Mouse (Mus musculus): ENCODE data around the gene Brsk1.

Gene Brsk1

GRCm38 (mm10) chr7:4739041-4739543 is 48.7 kb downstream of the Brsk1 start:
- DNase-seq (ENCODE audit: low spot score in 2 of 2): no peak

DNA sequence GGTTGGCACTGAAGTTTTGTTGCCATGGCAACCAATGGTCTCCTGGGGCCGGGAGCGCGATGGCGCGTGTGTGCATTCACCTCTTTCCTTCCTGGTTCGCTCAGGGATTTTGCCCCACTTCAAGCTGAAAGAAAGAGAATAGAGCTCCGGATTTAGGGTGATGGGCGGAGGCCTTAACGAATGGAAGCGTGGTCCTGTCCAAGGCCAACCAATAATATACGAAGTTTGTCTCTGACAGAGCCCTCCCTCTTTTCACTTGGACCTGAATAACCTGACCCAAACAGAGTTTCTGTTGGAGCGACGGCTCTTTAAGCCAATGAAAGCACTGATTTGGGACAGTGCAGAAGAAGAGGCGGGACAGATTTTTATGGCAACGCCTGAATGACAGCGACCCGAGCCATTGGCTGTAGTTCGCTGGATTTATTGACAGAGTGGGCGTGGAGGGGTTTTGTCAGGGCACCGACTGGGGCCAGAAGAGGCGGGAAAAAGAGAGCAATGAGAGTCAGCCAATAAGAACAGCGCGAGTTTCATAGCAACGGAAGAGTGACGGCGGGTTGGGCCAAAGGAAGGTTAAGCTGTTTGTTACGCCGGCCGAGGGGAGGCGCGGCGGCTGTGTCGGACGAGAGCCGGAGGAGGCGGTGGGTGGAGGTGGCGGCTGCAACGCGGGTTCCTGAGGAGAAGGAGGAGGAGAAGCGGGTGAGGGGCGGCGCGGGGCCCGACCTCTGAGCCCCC is 49.3 kb downstream of the Brsk1 start, which contains the start of gene Kmt5c:
Gene Kmt5c, plus strand, starts transcription at position 572 of the 732 bp plus-strand sequence.
- DNase-seq (ENCODE audit: low spot score in 2 of 2): peak; percentile 98 to 99

GRCm38 (mm10) chr7:4740309-4740727 is 49.9 kb downstream of the Brsk1 start:
- DNase-seq (ENCODE audit: low spot score in 2 of 2): peak in 1 of 2 experiments; percentile 45

GRCm38 (mm10) chr7:4741151-4741550 is 50.7 kb downstream of the Brsk1 start:
- DNase-seq (ENCODE audit: low spot score in 2 of 2): peak in 1 of 2 experiments; percentile 26

GRCm38 (mm10) chr7:4741672-4742481 is 51.5 kb downstream of the Brsk1 start:
- DNase-seq (ENCODE audit: low spot score in 2 of 2): no peak

DNA sequence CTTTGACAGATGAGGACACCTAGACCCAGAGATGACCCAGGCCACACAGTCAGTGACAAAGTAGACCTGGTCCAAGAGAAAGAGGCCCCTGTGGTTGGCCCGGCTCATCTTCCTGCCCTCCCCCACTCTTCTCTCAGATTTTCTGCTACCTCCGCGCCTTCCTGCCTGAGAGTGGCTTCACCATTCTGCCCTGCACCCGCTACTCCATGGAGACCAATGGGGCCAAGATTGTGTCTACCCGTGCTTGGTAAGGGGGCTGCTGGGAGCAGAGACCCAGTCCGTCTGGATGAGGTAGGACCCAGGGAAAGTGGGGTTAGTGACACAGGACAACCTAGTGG is 52.0 kb downstream of the Brsk1 start:
- no peak for DNase-seq (ENCODE audit: low spot score in 2 of 2)

DNA sequence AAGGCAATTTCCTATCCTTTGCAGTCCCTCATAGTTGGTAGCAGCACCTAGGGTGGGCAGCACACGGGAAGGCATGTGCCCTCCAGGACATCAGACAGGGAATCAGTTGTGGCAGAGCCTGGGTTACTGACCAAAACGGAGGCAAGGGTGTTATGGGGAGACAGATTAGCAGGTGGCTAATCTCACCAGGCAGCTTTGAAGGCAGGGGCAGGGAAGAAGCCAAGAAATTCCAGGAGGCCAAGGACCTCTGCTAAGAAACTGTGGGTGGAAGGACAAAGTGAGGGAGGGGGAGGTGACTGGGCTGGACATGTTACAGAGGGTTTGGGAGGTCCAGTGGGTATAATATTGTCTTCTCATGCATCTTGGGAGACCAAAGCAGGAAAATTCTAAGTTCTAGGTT is 53.0 kb downstream of the Brsk1 start:
- no peak for DNase-seq (ENCODE audit: low spot score in 2 of 2)

DNA sequence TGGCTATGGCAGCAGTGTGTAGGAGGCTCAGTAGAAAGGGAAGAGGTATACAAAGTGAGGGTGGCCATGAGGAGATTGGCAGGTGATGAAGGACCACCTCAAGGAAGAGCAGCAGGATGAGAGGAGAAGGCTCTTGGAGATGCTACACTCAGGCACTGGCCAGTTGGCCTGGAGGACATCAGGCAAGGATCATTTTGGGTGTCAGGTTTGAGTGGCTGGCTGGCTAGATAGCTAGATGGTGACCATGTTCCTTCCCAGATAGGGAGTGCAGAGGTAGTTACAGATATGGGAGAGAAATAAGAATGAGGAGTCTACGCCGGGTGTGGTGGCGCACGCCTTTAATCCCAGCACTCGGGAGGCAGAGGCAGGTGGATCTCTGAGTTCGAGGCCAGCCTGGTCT is 54.5 kb downstream of the Brsk1 start:
- no peak for DNase-seq (ENCODE audit: low spot score in 2 of 2)

DNA sequence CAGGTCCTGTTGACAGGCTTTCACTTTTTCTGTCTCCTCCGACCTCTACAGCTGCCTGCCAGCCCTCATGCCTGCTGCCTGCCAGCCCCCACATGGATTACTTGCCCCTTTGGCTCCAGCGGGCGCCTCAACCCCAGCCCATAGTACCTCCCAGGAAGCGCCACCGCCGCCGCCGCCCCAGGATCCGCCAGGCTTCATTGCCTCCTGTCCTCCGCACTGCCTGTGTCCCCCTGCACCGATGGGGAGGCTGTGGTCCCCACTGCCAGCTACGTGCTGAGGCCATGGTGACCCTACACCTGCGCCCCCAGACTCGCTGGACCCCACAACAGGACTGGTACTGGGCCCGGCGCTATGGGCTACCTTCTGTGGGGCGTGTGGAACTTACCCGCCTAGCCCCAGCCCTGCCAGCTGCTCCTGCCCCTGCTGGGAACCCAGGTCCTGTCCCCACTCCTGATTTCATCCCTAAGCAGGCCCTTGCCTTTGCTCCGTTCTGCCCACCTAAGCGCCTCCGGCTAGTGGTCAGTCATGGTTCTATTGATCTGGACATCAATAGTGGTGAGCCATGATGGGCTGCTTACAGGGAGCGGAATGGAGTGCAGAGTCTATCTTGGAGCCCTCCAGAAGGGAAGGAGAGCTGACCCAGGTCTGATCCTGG is 56.0 kb downstream of the Brsk1 start:
- DNase-seq (ENCODE audit: low spot score in 2 of 2): no peak

DNA sequence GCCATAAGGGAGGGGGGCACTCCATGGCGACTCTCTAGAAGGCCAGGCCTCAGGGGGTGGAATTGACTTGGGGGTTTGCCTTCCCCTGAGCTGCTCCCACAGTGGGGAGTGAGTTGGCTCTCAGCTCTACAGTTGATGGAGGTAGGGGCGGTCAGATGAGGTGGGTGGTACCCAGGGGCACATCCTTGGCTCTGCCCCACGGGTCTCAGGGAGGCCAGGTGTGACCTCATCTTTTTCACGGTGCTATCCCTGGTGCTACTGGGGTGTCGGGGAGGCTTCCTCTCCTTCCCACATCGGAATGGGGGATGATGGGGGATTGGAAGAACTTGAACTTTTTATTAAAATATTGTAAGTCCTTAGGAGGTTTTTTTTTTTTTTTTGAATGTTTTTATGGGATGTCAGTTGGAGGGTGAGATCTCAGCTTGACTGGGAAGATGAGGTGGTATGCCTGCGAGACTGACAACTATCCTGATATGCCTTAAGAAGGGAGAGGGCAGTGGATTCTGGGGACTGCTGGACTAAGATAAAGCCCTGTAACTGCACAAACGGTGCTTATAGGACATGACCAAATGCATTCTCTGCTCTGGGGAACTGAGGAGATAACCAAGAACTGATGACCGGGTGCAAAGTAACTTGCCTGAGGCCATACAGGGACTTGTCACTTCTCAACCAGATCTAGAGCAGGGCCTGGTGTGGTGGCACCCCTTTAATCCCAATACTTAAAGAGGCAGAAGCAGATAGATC is 56.9 kb downstream of the Brsk1 start:
- no peak for DNase-seq (ENCODE audit: low spot score in 2 of 2)

GRCm38 (mm10) chr7:4748321-4748720 is 57.9 kb downstream of the Brsk1 start:
- DNase-seq (ENCODE audit: low spot score in 2 of 2): no peak

DNA sequence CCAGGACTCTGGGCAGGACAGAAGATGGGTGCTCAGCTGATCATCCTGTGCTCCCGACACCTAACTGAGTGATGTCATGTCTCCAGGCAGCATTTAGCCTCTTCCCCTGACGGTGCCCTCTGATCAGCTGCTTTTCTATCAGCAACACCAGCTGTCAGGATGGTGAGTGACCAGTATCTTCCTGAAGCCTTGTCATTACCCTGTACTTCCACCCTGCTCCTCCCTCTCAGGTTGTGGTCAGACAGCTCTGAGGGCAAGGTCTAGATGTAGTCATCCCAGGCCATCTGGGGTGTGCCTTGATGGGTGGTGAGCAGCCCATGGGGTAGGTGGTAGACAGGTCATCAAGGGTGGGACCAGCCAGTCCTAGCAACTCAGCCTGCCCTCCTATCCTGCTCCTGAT is 58.8 kb downstream of the Brsk1 start:
- DNase-seq (ENCODE audit: low spot score in 2 of 2): no peak

DNA sequence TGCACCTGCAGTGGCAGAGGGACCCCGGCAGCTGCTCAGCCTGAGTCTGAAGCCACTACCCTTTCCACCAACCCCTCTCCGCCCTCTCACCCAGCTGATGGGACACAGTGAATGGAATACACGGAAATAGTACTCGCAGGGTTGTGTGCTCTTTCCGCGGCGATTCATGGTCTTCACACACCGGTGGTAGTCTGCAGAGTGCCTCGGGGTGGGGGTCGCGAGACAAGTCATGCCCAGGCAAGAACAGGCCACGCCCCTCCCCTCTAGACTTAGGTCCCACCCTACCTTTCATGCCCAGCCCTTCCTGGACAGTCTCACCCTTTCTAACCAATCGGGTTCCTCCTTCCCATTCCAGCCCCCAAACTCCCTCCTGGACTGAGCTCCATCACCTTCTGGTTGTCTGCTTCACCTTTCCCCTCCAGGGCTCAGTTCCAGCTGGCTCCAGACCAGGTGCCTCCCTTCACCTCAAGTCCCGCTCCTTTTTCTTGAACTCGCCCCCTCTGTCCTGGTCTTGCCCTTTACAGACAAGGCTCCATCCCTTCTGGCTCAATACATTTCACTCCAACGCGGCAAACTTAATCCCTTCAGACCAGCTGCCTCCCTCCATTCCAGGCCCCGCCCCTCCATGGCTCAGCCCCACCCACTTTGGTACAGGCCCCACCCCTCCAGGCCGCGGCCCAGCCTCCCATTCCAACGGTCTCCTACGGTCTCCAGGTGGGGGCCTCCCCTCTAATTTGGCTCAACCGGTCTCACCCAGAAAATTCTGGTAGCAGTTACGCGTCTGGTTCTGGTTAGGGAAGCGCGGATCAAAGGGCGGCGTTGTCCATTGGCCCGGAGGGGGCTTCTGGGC is 61.8 kb downstream of the Brsk1 start:
- no peak for DNase-seq (ENCODE audit: low spot score in 2 of 2)

DNA sequence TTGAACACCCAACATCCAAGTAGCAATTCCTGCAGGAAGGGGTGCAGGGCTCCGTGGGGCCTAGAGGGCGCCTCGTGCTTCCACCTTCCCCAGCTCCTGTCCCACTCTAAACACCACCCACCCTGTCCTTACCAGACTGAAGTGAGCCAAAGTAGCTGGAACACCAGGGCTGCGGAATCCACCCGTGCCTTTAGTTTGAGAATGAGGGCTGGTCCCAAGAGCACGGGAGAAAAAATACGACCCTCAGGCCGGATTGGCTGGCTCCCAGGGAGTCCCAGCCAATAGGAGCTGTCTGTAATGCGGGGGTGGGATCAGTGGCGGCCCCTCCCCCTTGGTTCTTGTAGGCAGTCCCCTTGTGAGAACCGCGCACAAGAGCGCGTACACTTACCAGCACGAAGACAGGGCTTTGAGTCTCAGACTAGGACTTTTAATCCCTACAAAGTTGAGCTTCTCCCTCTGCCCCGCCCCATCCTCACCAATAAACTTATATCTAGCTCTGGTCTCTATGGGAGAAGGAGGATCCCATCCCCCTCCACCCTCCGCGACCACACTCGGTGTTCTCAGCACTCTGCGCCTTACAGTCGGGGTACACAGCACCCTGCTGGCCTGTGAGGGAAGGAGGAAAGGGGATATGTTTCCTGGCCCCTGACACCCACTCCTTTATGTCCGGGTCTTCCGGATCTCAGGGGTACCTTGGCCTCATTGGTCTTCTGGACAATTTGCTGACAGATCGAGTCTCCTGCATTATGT is 62.6 kb downstream of the Brsk1 start, which contains the start of gene Cox6b2:
Gene Cox6b2, minus strand, starts transcription at position 274 of the 750 bp plus-strand sequence.
- peak in 1 of 2 experiments; percentile 36 for DNase-seq (ENCODE audit: low spot score in 2 of 2)

GRCm38 (mm10) chr7:4759670-4760069 is 69.3 kb downstream of the Brsk1 start:
- DNase-seq (ENCODE audit: low spot score in 2 of 2): no peak

GRCm38 (mm10) chr7:4764946-4765710 is 74.7 kb downstream of the Brsk1 start:
- DNase-seq (ENCODE audit: low spot score in 2 of 2): no peak
